Mouse (Mus musculus) heart, adult 8-10 months (tissue): ENCODE measurements at regions not wholly inside any gene's neighbourhood (a gene's known extent, or its start where the extent isn't known, plus 50 kb on each side); places are given as distances from the start of the nearest gene placed in this dataset.

Experiments
- DNase-seq: peaks from one replicate; pipeline ENCODE4 v3.0.0; 2022; ENCODE audit warnings: low spot score

GRCm38 (mm10) chr12:25299603-25300471 lies 202.9 kb upstream of the Id2 start:
- DNase-seq: no peak

GRCm38 (mm10) chr12:25298766-25299165 lies 201.8 kb upstream of the Id2 start:
- no peak for DNase-seq

DNA sequence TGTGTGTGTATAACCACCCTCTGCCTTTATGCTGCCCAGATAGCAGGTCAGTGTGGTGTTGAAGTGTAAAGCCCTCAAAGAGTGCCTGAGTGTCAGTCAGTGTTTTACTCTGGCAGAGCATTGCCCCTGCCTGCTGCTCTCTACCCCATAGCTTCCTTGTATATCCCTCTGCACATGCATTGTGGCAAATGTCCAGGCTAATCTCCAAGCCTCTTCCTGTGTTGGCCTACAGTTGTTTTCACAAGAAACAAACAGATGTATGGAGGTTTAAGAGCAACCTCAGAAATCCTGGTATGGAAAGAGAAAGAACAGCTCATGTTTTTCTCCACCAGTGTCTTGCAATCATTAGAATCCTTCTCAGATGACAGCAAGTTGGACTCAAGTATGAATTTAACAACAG lies 201.0 kb upstream of the Id2 start:
- no peak for DNase-seq

DNA sequence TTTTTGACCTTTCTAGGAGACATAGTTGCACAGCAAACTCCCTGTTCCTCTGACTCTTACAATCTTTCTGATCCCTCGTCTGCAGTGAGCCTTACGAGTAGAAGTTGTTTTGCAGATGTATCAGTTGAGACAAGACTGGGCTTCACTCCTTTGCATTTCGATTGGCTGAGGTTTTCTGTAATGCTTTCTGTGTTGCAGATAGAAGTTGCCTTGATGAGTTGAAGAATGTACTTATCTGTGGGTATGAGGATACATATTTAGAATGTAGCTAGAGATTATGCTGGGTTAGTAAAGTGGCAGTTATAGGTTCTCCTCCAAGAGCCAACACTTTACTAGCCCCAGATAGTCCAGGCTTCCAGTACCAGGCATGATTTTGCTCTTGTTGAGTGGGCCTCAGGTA lies 199.7 kb upstream of the Id2 start:
- no peak for DNase-seq

GRCm38 (mm10) chr12:25294179-25295025 lies 197.5 kb upstream of the Id2 start:
- DNase-seq: no peak

- no peak for DNase-seq
Measured at GRCm38 (mm10) chr12:25293470-25294178, 196.7 kb upstream of the Id2 start.

DNA sequence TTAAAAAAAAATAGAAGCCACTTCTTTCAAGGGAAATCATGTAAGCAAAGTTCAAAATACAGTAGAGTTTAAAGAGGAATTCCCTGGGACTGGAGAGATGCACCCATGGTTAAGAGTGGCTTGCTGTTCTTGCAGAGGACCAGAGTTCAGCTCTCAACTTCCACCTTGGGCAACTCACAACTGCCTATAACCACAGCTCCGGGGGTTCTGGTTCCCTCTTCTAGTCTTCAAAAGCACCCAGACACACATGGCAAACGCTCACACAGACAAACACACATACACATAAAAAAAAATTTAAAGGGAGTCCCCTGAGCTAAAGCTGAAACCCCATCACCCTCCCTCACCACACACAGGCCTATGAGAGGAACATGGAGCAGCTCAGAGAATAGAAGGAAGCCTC lies 192.4 kb upstream of the Id2 start:
- DNase-seq: no peak

DNA sequence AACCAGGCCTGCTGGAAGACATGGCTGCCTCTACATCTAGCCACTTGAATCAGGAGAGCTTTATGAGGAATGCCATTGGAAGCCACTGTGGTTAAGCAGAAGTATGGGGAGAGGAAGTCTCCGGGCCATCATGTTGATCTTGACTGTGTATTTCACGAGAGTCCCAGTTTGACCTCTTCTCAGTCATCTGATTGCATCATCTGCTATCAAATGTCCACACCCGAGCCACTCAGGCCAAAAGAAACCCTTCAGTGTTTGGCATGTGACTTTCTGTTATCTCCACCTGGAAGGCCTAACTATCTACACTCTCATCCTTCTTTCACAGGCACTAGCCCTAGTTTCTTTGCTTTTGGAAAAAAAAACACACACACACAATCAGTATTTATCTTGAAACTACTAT lies 186.9 kb upstream of the Id2 start:
- DNase-seq: no peak

GRCm38 (mm10) chr12:25281438-25281837 lies 184.5 kb upstream of the Id2 start:
- DNase-seq: no peak

DNA sequence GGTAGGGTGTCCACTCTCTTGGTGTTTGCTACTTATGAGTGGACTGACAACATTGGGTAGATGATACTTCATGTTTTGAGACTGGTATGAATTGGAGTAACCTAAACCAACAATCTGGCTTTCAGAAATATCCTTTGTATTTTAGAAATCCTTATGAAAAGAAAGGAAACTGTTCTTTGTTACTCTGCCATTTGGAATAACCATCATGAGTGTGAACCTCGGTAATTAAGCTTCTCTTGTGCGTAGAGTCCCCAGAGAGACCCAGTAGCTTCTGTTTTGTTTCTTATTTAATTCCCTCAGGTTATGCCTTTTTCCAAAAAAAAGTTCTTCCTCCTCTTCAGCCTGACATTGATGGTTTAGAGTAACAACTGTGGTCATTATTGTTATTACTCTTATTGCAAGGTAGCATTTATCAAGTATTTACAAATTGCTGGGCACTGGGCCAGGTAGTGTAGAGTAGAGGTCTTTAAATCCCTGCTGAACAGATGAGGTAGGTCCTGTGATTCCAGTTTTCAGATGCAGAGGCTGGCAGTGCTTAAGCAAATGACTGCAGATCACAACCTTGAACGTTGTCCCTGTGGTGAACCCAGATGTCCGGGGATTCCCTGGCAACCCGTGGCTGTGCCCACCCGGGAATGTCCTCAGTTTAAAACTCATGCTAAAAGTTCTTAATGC lies 176.8 kb upstream of the Id2 start:
- DNase-seq: no peak

DNA sequence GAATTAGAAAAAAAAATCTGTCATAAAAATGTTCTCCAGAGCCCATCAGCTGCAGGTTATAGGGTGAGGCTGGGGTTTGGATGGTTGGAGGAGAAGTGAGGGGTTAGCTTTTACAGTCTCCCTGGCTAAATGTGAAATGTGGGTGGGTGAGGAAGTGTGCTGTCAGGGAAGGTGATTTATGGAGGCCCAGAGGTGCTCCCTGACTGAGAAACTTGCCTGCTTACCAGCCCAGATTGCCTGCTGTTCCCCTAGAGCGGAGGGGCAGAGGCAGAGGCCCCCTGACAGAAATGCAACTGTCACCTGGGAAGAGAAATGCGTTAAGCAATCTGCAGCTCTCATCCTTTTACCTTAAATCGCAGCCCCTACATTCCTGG lies 175.8 kb upstream of the Id2 start:
- no peak for DNase-seq

- DNase-seq: no peak
Measured at GRCm38 (mm10) chr12:25272114-25272751, 175.3 kb upstream of the Id2 start.

- no peak for DNase-seq
Measured at GRCm38 (mm10) chr12:25269878-25270277, 172.9 kb upstream of the Id2 start.

DNA sequence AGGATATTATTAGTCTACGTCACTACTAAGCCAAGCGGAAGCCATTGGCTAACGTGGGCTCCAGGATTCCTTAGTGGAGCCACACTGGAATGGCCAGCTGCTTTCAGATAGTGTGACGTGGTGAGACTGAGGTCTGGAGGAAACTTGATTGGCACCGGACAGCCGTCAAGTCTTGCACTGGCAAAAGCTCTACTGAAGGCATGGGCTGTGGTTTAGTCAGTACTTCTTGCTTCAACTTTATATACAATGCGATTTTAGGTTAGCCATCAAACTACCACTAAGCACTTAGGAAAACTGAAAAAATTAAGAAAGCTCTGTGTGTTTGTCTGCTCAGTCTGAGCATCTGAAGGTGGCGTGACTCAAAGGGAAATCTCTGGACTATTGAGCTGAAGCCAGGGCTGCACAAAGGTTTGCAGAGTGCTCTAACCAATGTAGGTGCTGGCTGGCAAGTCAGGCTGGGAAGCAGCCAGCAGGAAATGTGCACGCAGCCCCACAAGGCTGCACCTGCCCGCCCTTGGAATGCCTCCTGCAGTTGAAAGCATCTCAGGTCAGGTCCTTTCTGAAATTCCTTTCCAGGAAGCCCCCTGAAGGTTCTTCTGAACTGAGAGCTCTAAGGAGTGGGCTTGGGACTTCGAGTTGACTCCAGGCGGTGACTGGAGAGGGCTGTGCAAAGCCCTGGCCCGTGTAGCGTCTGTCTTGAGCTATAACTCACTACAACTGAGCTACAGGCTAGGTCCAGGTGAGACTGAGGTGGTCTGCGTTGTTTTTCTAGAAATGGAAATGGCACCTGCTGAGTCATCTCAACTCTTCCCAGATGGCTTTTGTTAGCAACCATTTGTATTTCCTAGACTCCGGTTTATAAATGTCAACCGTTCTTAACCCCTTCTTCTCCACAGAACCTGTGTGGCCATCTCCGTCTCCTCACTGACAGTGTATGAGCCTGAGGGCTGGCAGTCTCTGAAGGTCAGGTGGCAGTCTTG lies 172.2 kb upstream of the Id2 start:
- DNase-seq: no peak

DNA sequence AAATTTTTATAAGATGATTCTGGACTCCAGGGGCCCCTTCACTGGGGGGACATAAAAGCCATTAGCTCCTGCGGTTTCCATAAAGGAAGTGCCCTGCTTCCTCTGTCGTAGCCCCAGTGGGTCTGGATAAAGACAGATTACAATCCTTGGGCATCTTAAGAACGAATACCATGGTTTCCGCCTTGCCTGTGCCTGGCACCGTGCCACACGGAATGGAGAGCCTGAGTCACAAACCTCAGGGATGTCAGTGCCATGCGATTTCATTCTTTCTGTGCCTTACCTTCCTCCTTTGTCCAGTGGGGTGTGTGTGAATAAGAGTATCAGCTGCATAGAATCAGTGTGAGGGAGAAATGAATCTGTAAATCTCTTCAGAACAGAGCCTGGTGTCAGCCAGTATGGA lies 171.4 kb upstream of the Id2 start:
- DNase-seq: no peak

- DNase-seq: no peak
Measured at GRCm38 (mm10) chr12:25267572-25268115, 170.7 kb upstream of the Id2 start.

DNA sequence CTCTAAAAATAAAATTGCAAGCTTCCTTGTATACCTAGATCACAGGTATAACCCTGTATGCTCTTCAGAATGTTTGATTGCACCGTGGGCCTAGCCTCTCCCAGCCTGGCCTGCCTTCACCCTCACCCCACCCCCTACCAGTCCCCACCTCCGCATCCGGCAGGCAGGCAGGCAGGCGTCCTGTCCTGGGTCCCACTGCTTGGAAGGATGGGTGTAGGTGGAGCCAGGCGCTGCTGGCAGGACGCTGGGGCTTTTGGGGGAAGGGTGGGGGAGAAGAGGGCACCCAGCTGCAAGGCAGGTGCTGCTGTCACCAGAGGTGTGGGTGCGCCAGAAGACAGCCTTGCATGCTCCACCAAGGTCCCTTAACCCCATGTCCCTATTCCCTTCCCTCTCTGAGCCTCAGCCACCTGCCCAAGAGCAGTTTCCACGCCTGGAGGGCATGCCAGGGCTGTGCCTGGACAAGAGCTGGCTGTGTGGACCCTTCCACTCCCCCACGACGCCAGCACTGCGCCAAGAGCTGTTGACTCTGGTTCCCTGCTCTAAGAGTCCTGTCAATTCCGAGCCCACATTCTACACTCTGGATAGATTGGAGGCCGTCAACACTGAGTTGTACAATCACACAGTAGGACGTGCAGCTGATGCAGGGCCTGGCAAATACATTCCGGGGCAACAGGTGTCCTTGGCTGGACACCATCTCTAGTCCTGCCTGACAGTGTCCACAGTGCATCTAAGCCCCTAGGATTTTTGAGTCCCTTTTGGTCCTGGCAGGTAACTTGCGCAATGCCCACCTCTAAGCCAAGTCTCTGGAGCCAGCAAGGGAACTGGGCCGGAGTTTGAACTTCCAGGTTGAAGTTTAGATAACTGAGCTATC lies 170.0 kb upstream of the Id2 start:
- DNase-seq: no peak
